Mouse (Mus musculus): Measurements from ENCODE around the gene 4930415O20Rik. TPM values are rescaled to one million over a fixed set of nuclear protein-coding genes. Genes with fewer than 3 reads are reported as not detected.

The 4930415O20Rik gene
- polyA plus RNA-seq (2015; fragmentation: Nextera tagmentation; extraction: Ambion mirVana), result not detected in 2 replicates

GRCm38 (mm10) chr15:98570873-98571538 lies at the start of gene 4930415O20Rik, which contains the start of gene Ccnt1:
4930415O20Rik (plus strand) TSS chr15:98571004.
Ccnt1 (minus strand) TSS chr15:98570923.
- Histone ChIP-seq H3K27ac (no peak within 1 kb of the TSS), H3K4me3 (no peak within 1 kb of the TSS), H3K9ac (no peak within 1 kb of the TSS), H3K36me3 (no peaks in the 10 kb centered on the region), H3K9me3 (no peaks in the 10 kb centered on the region), H3K4me2 (replicated peaks) (no peak within 1 kb of the TSS), H3K27me3 (no peaks in the 10 kb centered on the region), H3K4me1 (peaks cover 12% of the 10 kb centered on the region)
- WGBS, result 80% methylated on average over 10 of the region's 10 CpGs
- ATAC-seq (ENCODE audit: low FRiP score, low read depth), result no peak

GRCm38 (mm10) chr15:98521245-98521644 lies 49.6 kb upstream of the 4930415O20Rik start:
- H3K27me3 ChIP-seq, result no peaks in the 10 kb centered on the region
- no peak overlapping the region for H3K4me3 ChIP-seq
- H3K27ac ChIP-seq, result no peak overlapping the region
- no peak for ATAC-seq (ENCODE audit: low FRiP score, low read depth)
- no peak overlapping the region for H3K9ac ChIP-seq
- WGBS, result 81% methylated on average over 3 of the region's 3 CpGs
- peaks cover 82% of the 10 kb centered on the region for H3K36me3 ChIP-seq
- no peak overlapping the region for H3K4me2 ChIP-seq (replicated peaks)
- no peaks in the 10 kb centered on the region for H3K9me3 ChIP-seq
- no peaks in the 10 kb centered on the region for H3K4me1 ChIP-seq

- Histone ChIP-seq H3K36me3 (peaks cover 94% of the 10 kb centered on the region), H3K4me1 (no peaks in the 10 kb centered on the region), H3K4me2 (replicated peaks) (no peak overlapping the region), H3K9me3 (no peaks in the 10 kb centered on the region), H3K27me3 (no peaks in the 10 kb centered on the region), H3K27ac (no peak overlapping the region), H3K9ac (no peak overlapping the region), H3K4me3 (no peak overlapping the region)
- WGBS, result 70% methylated on average over 5 of the region's 5 CpGs
- no peak for ATAC-seq (ENCODE audit: low FRiP score, low read depth)
Measured at GRCm38 (mm10) chr15:98526057-98526456, 44.7 kb upstream of the 4930415O20Rik start.

- Histone ChIP-seq H3K4me1 (peaks cover 6% of the 10 kb centered on the region), H3K4me3 (no peak overlapping the region), H3K9me3 (no peaks in the 10 kb centered on the region), H3K27ac (no peak overlapping the region), H3K27me3 (no peaks in the 10 kb centered on the region), H3K36me3 (peaks cover 92% of the 10 kb centered on the region), H3K9ac (no peak overlapping the region), H3K4me2 (replicated peaks) (no peak overlapping the region)
- 93% methylated on average over 5 of the region's 5 CpGs for WGBS
- no peak for ATAC-seq (ENCODE audit: low FRiP score, low read depth)
Measured at GRCm38 (mm10) chr15:98527056-98527771, 43.6 kb upstream of the 4930415O20Rik start.

- no peak overlapping the region for H3K27ac ChIP-seq
- no peak overlapping the region for H3K4me3 ChIP-seq
- H3K9ac ChIP-seq, result no peak overlapping the region
- 86% methylated on average over 5 of the region's 5 CpGs for WGBS
- H3K36me3 ChIP-seq, result peaks cover 83% of the 10 kb centered on the region
- no peak overlapping the region for H3K4me2 ChIP-seq (replicated peaks)
- peaks cover 13% of the 10 kb centered on the region for H3K4me1 ChIP-seq
- no peak for ATAC-seq (ENCODE audit: low FRiP score, low read depth)
- H3K27me3 ChIP-seq, result no peaks in the 10 kb centered on the region
- no peaks in the 10 kb centered on the region for H3K9me3 ChIP-seq
Measured at GRCm38 (mm10) chr15:98528066-98528563, 42.7 kb upstream of the 4930415O20Rik start.

GRCm38 (mm10) chr15:98532281-98532680 lies 38.5 kb upstream of the 4930415O20Rik start:
- Histone ChIP-seq H3K4me1 (peaks cover 13% of the 10 kb centered on the region), H3K4me3 (peak overlapping the region; percentile 82), H3K36me3 (peaks cover 48% of the 10 kb centered on the region), H3K27ac (no peak overlapping the region), H3K4me2 (replicated peaks) (peak overlapping the region; percentile 88), H3K27me3 (no peaks in the 10 kb centered on the region), H3K9ac (peak overlapping the region; percentile 90), H3K9me3 (no peaks in the 10 kb centered on the region)
- no peak for ATAC-seq (ENCODE audit: low FRiP score, low read depth)
- WGBS, result 32% methylated on average over 5 of the region's 5 CpGs

GRCm38 (mm10) chr15:98533035-98533531 lies 37.7 kb upstream of the 4930415O20Rik start:
- Histone ChIP-seq H3K27ac (peak overlapping the region; percentile 44; the same call in 1 of the 2 replicates), H3K4me1 (peaks cover 13% of the 10 kb centered on the region), H3K9me3 (no peaks in the 10 kb centered on the region), H3K4me2 (replicated peaks) (peak overlapping the region; percentile 88), H3K4me3 (peak overlapping the region; percentile 82), H3K36me3 (peaks cover 43% of the 10 kb centered on the region), H3K9ac (peak overlapping the region; percentile 90), H3K27me3 (no peaks in the 10 kb centered on the region)
- no peak for ATAC-seq (ENCODE audit: low FRiP score, low read depth)
- WGBS, result 0% methylated on average over 18 of the region's 18 CpGs

- ATAC-seq (ENCODE audit: low FRiP score, low read depth), result peak; percentile 100
- H3K9ac ChIP-seq, result peak within 1 kb of the TSS; percentile 90
- H3K36me3 ChIP-seq, result peaks cover 38% of the 10 kb centered on the region
- peak within 1 kb of the TSS; percentile 82 for H3K4me3 ChIP-seq
- peak within 1 kb of the TSS; percentile 88 for H3K4me2 ChIP-seq (replicated peaks)
- H3K9me3 ChIP-seq, result no peaks in the 10 kb centered on the region
- H3K27ac ChIP-seq, result peak within 1 kb of the TSS; percentile 97
- no peaks in the 10 kb centered on the region for H3K27me3 ChIP-seq
- H3K4me1 ChIP-seq, result peaks cover 13% of the 10 kb centered on the region
- WGBS, result under 1% methylated on average over 69 of the region's 70 CpGs
Measured at GRCm38 (mm10) chr15:98533881-98534627, 36.8 kb upstream of the 4930415O20Rik start, which contains the start of gene Kansl2. Kansl2 (minus strand) TSS chr15:98534264.

GRCm38 (mm10) chr15:98535921-98536320 lies 34.9 kb upstream of the 4930415O20Rik start:
- H3K27me3 ChIP-seq, result no peaks in the 10 kb centered on the region
- peaks cover 13% of the 10 kb centered on the region for H3K4me1 ChIP-seq
- H3K36me3 ChIP-seq, result peaks cover 33% of the 10 kb centered on the region
- H3K9me3 ChIP-seq, result no peaks in the 10 kb centered on the region
- H3K9ac ChIP-seq, result no peak overlapping the region
- ATAC-seq (ENCODE audit: low FRiP score, low read depth), result no peak
- H3K4me3 ChIP-seq, result no peak overlapping the region
- no peak overlapping the region for H3K27ac ChIP-seq
- 81% methylated on average over 4 of the region's 4 CpGs for whole genome bisulfite sequencing
- H3K4me2 ChIP-seq (replicated peaks), result no peak overlapping the region

GRCm38 (mm10) chr15:98536828-98537510 lies 33.8 kb upstream of the 4930415O20Rik start:
- peaks cover 9% of the 10 kb centered on the region for H3K4me1 ChIP-seq
- no peaks in the 10 kb centered on the region for H3K27me3 ChIP-seq
- ATAC-seq (ENCODE audit: low FRiP score, low read depth), result no peak
- WGBS, result 84% methylated on average over 8 of the region's 8 CpGs
- H3K36me3 ChIP-seq, result peaks cover 33% of the 10 kb centered on the region
- H3K4me3 ChIP-seq, result no peak overlapping the region
- H3K27ac ChIP-seq, result no peak overlapping the region
- H3K9ac ChIP-seq, result no peak overlapping the region
- no peak overlapping the region for H3K4me2 ChIP-seq (replicated peaks)
- H3K9me3 ChIP-seq, result no peaks in the 10 kb centered on the region

GRCm38 (mm10) chr15:98537923-98538322 lies 32.9 kb upstream of the 4930415O20Rik start:
- ATAC-seq (ENCODE audit: low FRiP score, low read depth), result no peak
- Histone ChIP-seq H3K27ac (no peak overlapping the region), H3K36me3 (peaks cover 40% of the 10 kb centered on the region), H3K9ac (no peak overlapping the region; the same call in 1 of the 2 replicates), H3K27me3 (no peaks in the 10 kb centered on the region), H3K4me3 (no peak overlapping the region), H3K4me2 (replicated peaks) (no peak overlapping the region), H3K9me3 (no peaks in the 10 kb centered on the region), H3K4me1 (peaks cover under 1% of the 10 kb centered on the region; the same call in 1 of the 2 replicates)
- WGBS, result 77% methylated on average over 4 of the region's 4 CpGs
